Mouse (Mus musculus): ENCODE results near the gene Btbd8. TPM values are rescaled to one million over a fixed set of nuclear protein-coding genes. Genes with fewer than 3 reads are reported as not detected.

The Btbd8 gene
- polyA plus RNA-seq, 1 experiment from 2014 or later = 7.8 TPM

DNA sequence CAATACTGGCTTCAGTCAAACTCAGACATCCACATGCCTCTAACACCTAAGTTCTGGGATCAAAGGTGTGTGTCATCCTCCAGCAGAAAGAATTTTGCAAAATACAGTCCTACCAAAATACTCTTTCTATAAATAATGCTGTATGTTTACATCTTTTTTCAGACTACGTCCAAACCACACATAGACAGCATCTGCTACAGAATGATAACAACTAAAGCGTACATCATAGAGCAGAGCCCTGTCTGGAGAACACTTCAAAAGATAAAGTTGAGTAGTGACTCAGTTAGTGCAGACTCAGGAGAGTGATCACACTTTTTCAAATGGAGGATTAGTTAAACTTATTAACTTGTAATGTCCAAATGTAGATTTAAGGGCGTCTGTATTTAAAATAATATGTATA, 110.2 kb downstream of the Btbd8 start:
- Histone ChIP-seq H3K4me2 (ENCODE audit: low read depth) (no peak overlapping the region), H3K9me3 (ENCODE audit: control insufficient read depth, low read length) (no peaks in the 10 kb centered on the region), H3K4me3 (ENCODE audit: low read depth, low read length) (no peak overlapping the region), H3K36me3 (ENCODE audit: control insufficient read depth, insufficient read depth, low read length) (no peaks in the 10 kb centered on the region; the same call in 1 of the 2 replicates), H3K4me1 (ENCODE audit: control insufficient read depth, insufficient read depth, low read length) (no peaks in the 10 kb centered on the region), H3K9ac (ENCODE audit: low read length) (no peak overlapping the region), H3K27me3 (ENCODE audit: control insufficient read depth, insufficient read depth, low read length) (no peaks in the 10 kb centered on the region), H3K27ac (ENCODE audit: low read depth, low read length) (no peak overlapping the region)
- no peak for DNase-seq (ENCODE audit: low spot score)
- WGBS = 92% methylated on average over 3 of the region's 3 CpGs
- ATAC-seq (ENCODE audit: insufficient read depth, low FRiP score, low TSS enrichment) = no peak

DNA sequence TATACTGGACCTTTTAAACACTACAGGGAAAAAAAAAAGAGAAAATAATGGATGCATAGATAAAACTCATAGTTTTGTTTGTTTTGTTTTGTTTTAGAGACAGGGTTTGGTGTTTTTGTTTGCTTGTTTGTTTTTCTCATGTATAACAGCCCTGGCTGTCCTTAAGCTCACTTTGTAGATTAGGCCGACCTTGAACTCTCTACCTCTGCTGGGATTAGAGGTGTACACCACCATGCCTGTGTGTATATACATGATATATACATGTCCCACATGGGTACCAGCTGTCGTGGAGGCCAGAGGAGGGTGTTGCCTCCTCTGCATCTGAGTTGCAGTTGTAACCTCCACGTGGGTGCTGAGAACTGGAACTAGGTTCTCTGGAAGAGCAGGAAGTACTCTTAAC, 110.6 kb downstream of the Btbd8 start:
- Histone ChIP-seq H3K9ac (ENCODE audit: low read length) (no peak overlapping the region), H3K9me3 (ENCODE audit: control insufficient read depth, low read length) (no peaks in the 10 kb centered on the region), H3K4me2 (ENCODE audit: low read depth) (no peak overlapping the region), H3K27me3 (ENCODE audit: control insufficient read depth, insufficient read depth, low read length) (no peaks in the 10 kb centered on the region), H3K4me3 (ENCODE audit: low read depth, low read length) (no peak overlapping the region), H3K4me1 (ENCODE audit: control insufficient read depth, insufficient read depth, low read length) (no peaks in the 10 kb centered on the region), H3K27ac (ENCODE audit: low read depth, low read length) (no peak overlapping the region), H3K36me3 (ENCODE audit: control insufficient read depth, insufficient read depth, low read length) (no peaks in the 10 kb centered on the region; the same call in 1 of the 2 replicates)
- WGBS = 90% methylated on average over 3 of the region's 3 CpGs
- ATAC-seq (ENCODE audit: insufficient read depth, low FRiP score, low TSS enrichment) = no peak
- DNase-seq (ENCODE audit: low spot score) = no peak

DNA sequence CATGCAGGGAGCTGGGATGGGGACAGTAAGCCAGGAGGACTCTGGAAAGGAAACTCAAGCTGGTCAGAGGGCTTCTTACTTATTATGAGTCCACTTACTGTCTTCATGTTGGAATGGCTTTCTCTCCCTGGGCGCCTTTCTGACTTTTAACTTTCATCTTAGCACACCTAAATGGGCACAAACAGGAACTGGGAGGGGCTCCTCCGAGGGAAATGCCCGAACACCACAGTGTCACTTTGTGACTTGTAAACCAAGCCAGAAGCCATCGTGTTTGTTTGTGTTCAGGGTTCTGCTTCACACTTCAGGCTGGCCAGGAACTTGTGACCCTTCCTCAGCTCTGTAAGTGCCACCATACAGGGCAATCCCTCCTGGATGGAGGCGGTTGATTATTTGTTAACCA, 116.5 kb downstream of the Btbd8 start:
- DNase-seq (ENCODE audit: low spot score) (no peak), ATAC-seq (ENCODE audit: insufficient read depth, low FRiP score, low TSS enrichment) (no peak)
- H3K27me3 ChIP-seq (ENCODE audit: control insufficient read depth, insufficient read depth, low read length) = no peaks in the 10 kb centered on the region
- no peaks in the 10 kb centered on the region for H3K9me3 ChIP-seq (ENCODE audit: control insufficient read depth, low read length)
- no peak overlapping the region for H3K27ac ChIP-seq (ENCODE audit: low read depth, low read length)
- H3K4me3 ChIP-seq (ENCODE audit: low read depth, low read length) = no peak overlapping the region
- H3K4me1 ChIP-seq (ENCODE audit: control insufficient read depth, insufficient read depth, low read length) = no peaks in the 10 kb centered on the region
- H3K9ac ChIP-seq (ENCODE audit: low read length) = no peak overlapping the region
- peaks cover 1% of the 10 kb centered on the region for H3K36me3 ChIP-seq (ENCODE audit: control insufficient read depth, insufficient read depth, low read length)
- WGBS = 78% methylated on average over 5 of the region's 5 CpGs
- H3K4me2 ChIP-seq (ENCODE audit: low read depth) = no peak overlapping the region

DNA sequence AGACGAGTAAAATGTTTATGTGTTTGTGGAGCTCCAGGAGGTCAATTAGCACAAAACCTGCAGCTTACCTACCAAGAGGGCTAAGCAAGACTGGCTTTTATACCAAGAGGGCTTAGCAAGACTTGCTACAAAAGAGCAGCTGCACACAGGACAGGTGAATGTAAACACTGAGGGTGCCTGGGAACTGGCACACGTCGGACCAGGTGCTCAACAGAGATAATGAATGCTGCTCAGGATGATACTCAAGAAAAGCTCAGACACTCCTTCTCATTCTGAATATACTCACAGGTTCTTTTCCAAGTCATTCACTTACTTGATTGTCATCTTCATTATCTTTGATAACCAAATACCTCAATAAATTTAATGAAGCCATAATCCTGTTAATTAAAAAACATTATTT, 119.2 kb downstream of the Btbd8 start:
- WGBS = 89% methylated on average over 3 of the region's 3 CpGs
- no peaks in the 10 kb centered on the region for H3K9me3 ChIP-seq (ENCODE audit: control insufficient read depth, low read length)

More for the DNA sequence above, 119.2 kb downstream of the Btbd8 start:
- H3K36me3 ChIP-seq (ENCODE audit: control insufficient read depth, insufficient read depth, low read length) = peaks cover 2% of the 10 kb centered on the region; the same call in 1 of the 2 replicates
- H3K4me2 ChIP-seq (ENCODE audit: low read depth) = no peak overlapping the region
- ATAC-seq (ENCODE audit: insufficient read depth, low FRiP score, low TSS enrichment) (no peak), DNase-seq (ENCODE audit: low spot score) (no peak)
- H3K27ac ChIP-seq (ENCODE audit: low read depth, low read length) = no peak overlapping the region
- H3K4me3 ChIP-seq (ENCODE audit: low read depth, low read length) = no peak overlapping the region
- no peaks in the 10 kb centered on the region for H3K27me3 ChIP-seq (ENCODE audit: control insufficient read depth, insufficient read depth, low read length)
- H3K4me1 ChIP-seq (ENCODE audit: control insufficient read depth, insufficient read depth, low read length) = no peaks in the 10 kb centered on the region
- no peak overlapping the region for H3K9ac ChIP-seq (ENCODE audit: low read length)

Other genes starting within 250 kb of the Btbd8 start
- gene Tgfbr3, start 148.4 kb upstream of the Btbd8 start, polyA plus RNA-seq (2014; fragmentation: Nextera tagmentation; extraction: Ambion mirVana) = 8.2 and 8.6 TPM in 2 replicates
- gene Brdt, start 106.8 kb upstream of the Btbd8 start, polyA plus RNA-seq (2014; fragmentation: Nextera tagmentation; extraction: Ambion mirVana) = 1.8 and 2.9 TPM in 2 replicates
- gene Ephx4, start 35.3 kb upstream of the Btbd8 start, polyA plus RNA-seq (2014; fragmentation: Nextera tagmentation; extraction: Ambion mirVana) = 1.4 and 1.7 TPM in 2 replicates
- not detected in 2 replicates for gene Lpcat2b, start 6.4 kb upstream of the Btbd8 start, polyA plus RNA-seq (2014; fragmentation: Nextera tagmentation; extraction: Ambion mirVana)
- 0.09 and 0.44 TPM in 2 replicates for gene Gm42669, start 69.6 kb downstream of the Btbd8 start, polyA plus RNA-seq (2014; fragmentation: Nextera tagmentation; extraction: Ambion mirVana)
- gene 1700028K03Rik, start 96.7 kb downstream of the Btbd8 start, polyA plus RNA-seq (2014; fragmentation: Nextera tagmentation; extraction: Ambion mirVana) = 0.09 TPM in 1 of 2 replicates, not detected in the other
- 19.6 and 22.1 TPM in 2 replicates for gene Rpap2, start 159.4 kb downstream of the Btbd8 start, polyA plus RNA-seq (2014; fragmentation: Nextera tagmentation; extraction: Ambion mirVana)
- gene Glmn, start 159.9 kb downstream of the Btbd8 start, polyA plus RNA-seq (2014; fragmentation: Nextera tagmentation; extraction: Ambion mirVana) = 30.3 and 32.2 TPM in 2 replicates